In the genomic region with DNA sequence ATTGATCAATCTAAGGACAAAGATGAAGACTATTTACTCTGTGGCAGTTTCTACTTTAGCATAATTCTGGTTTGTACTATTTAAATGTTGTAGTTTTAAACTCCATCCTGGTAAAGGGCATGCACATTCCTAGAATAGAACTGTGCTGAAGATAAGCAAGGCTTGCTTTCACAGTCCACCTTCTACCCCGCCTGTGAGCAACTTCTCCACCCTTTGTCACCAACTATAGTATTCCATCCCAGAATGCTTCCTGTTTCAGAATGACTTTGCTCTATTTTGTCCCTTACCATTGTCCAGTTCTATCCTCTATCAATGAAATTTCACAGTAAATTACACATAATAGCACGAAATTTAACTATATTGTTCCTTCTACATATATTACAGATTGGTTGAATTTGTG, we compare ENCODE assay signal across 18 mouse cellular contexts. TPM values are rescaled to one million over a fixed set of nuclear protein-coding genes. Genes with fewer than 3 reads are reported as not detected.
A peak's percentile ranks its signal among the peaks of the same experiment; 100 is the strongest.
DNase-seq lines count a peak whose midpoint lies in the region; ATAC-seq lines count a peak whose summit lies in the region.
"Had no signal": no experiment of that assay in that cellular context is flagged by ENCODE, and none has a peak within 500 bp of the region (broad histone marks: within the 10 kb centered on the region; RNA-seq: fewer than 3 reads in every experiment).

No protein-coding gene starts in this region.

- intact Hi-C loops in heart, postnatal 14 days (cut with DNase I) = loop anchor here (10.0 kb wide), 1 partner anchor 259 kb away; no protein-coding TSS in a partner anchor

- WGBS in heart, embryonic 13.5 days = 41% methylated on average over 2 of the region's 2 CpGs

- no peaks in the 10 kb centered on the region for H3K9me3 ChIP-seq in heart, embryonic 13.5 days
- H3K9me3 ChIP-seq: embryonic facial prominence, embryonic 12.5 days; forebrain, embryonic 15.5 days; hindbrain, embryonic 13.5 days had no signal

- H3K27ac ChIP-seq in heart, embryonic 13.5 days (replicated peaks) = no peak overlapping the region
- H3K27ac ChIP-seq: embryonic facial prominence, embryonic 12.5 days; forebrain, embryonic 15.5 days; hindbrain, embryonic 13.5 days; hindbrain, postnatal 0 days had no signal

- H3K4me2 ChIP-seq in heart, embryonic 13.5 days = 0 out of 2 replicates have a peak overlapping the region, but pooled peaks have one; percentile 11
- H3K4me2 ChIP-seq: embryonic facial prominence, embryonic 12.5 days; forebrain, embryonic 15.5 days; hindbrain, embryonic 13.5 days had no signal

- H3K9ac ChIP-seq in heart, embryonic 13.5 days = no peak overlapping the region
- H3K9ac ChIP-seq: embryonic facial prominence, embryonic 12.5 days; forebrain, embryonic 15.5 days; hindbrain, embryonic 13.5 days had no signal

- no peak for DNase-seq in heart, postnatal 14 days
- peak; percentile 5 for DNase-seq in layer of hippocampus, adult 9-10 months (ENCODE audit: low spot score)
- DNase-seq in layer of hippocampus, postnatal 25 days (ENCODE audit: extremely low spot score in 1 of 2, low spot score in 1 of 2) = no peak
- DNase-seq in MEL-GATA-1-ER (ENCODE audit: extremely low read depth, low read depth) = peak; percentile 5
- DNase-seq in natural killer cell, adult 2 months (ENCODE audit: low spot score in 2 of 2) = no peak
- DNase-seq: adrenal gland, postnatal 10 days; cerebellum, adult 11-12 months; cerebellum, adult 9-10 months; cerebellum, postnatal 25 days; gastrocnemius, postnatal 14 days; kidney, adult 11 months had no signal

- H3K27me3 ChIP-seq in heart, embryonic 13.5 days (replicated peaks) = no peaks in the 10 kb centered on the region
- H3K27me3 ChIP-seq: embryonic facial prominence, embryonic 12.5 days; forebrain, embryonic 15.5 days; hindbrain, embryonic 13.5 days had no signal

- H3K4me1 ChIP-seq in heart, embryonic 13.5 days = peaks cover 3% of the 10 kb centered on the region; the same call in 1 of the 2 replicates
- H3K4me1 ChIP-seq: embryonic facial prominence, embryonic 12.5 days; forebrain, embryonic 15.5 days; hindbrain, embryonic 13.5 days had no signal

- no peaks in the 10 kb centered on the region for H3K36me3 ChIP-seq in heart, embryonic 13.5 days
- H3K36me3 ChIP-seq: embryonic facial prominence, embryonic 12.5 days; forebrain, embryonic 15.5 days; hindbrain, embryonic 13.5 days had no signal

- no peak for ATAC-seq in heart, embryonic 13.5 days (ENCODE audit: extremely low read depth, insufficient number of reproducible peaks, low FRiP score, low TSS enrichment)
- ATAC-seq in megakaryocyte, adult 5-6 weeks (ENCODE audit: poor library complexity, severe bottlenecking) = peak; percentile 72
- ATAC-seq: forebrain, embryonic 15.5 days; hindbrain, postnatal 0 days had no signal

- H3K4me3 ChIP-seq in heart, embryonic 13.5 days = no peak overlapping the region
- H3K4me3 ChIP-seq: embryonic facial prominence, embryonic 12.5 days; forebrain, embryonic 15.5 days; hindbrain, embryonic 13.5 days had no signal

RNA-seq across cellular contexts. Expression of gene Cfh, which starts 8.1 kb away (rescaled TPM):
- polyA plus RNA-seq in heart, embryonic 13.5 days (2015; fragmentation: Nextera tagmentation; extraction: Ambion mirVana) = 21.9 and 23.3 TPM in 2 replicates
- 10 to 100 TPM; 40.3 to 64.5 TPM for total RNA-seq in heart, postnatal 14 days (2021)
- total RNA-seq in layer of hippocampus, postnatal 25 days (2021) = 10 to 100 TPM; 13.2 to 15.3 TPM
- total RNA-seq in megakaryocyte, adult 5-6 weeks (2015) = 44.5 and 48.6 TPM in 2 replicates
- 34.6 and 35.9 TPM in 2 replicates for total RNA-seq in megakaryocyte, adult 5-6 weeks (2017)
- total RNA-seq: hematopoietic stem cell, adult 5-6 weeks had no signal

Comparison
In these comparisons a context has a peak if more than half of its experiments do, and no peak if none do; other contexts are left out.
1. DNase-seq: peak in layer of hippocampus, adult 9-10 months (single experiment) and MEL-GATA-1-ER (single experiment); none in heart, postnatal 14 days (0 of 2), layer of hippocampus, postnatal 25 days (0 of 2) and natural killer cell, adult 2 months (0 of 2).